Mouse (Mus musculus): ENCODE data around the gene Prox1. TPM values are rescaled to one million over a fixed set of nuclear protein-coding genes. Genes with fewer than 3 reads are reported as not detected.

The Prox1 gene
- total RNA-seq, 1 experiment from 2014 or later = 34.5 TPM

DNA sequence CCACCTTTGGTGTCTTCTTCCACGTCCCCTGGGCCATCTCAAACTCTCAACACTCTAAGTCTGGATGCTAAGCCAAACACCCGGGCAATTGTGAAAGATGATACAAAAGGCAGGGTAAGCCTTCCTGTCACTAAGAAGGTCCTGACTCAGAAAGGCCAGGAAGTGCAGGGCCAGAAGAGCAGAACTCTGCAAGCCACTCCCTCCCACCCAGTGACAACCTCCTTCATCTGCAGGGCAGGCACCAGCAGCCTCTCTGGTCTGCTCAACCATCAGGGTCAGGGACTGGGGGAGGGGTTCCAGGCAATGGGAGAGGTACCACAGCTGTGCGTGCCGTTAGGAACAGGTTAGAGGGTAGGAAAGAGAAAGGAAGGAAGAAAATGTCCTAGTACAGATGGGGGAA is 27.9 kb downstream of the Prox1 start:
- no peak for DNase-seq

DNA sequence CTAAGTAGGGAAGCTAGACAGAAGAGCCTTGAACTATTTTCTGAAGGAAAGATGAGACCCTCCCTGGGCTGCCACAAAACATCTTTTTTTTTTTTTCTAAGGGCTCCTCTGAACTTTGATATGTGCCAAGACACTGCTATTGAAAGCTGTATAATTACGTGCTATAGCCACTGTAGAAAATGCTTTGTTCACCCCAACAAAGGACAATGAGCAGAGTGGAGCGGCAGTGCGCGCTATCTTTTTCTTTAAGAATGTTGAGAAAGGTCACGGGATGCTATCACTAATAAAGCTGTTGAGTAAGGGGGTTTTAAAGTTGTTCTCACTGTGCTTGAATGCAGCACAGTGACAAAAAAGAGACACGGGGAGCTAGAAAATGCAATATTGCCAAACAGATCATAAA is 30.0 kb downstream of the Prox1 start:
- no peak for DNase-seq

DNA sequence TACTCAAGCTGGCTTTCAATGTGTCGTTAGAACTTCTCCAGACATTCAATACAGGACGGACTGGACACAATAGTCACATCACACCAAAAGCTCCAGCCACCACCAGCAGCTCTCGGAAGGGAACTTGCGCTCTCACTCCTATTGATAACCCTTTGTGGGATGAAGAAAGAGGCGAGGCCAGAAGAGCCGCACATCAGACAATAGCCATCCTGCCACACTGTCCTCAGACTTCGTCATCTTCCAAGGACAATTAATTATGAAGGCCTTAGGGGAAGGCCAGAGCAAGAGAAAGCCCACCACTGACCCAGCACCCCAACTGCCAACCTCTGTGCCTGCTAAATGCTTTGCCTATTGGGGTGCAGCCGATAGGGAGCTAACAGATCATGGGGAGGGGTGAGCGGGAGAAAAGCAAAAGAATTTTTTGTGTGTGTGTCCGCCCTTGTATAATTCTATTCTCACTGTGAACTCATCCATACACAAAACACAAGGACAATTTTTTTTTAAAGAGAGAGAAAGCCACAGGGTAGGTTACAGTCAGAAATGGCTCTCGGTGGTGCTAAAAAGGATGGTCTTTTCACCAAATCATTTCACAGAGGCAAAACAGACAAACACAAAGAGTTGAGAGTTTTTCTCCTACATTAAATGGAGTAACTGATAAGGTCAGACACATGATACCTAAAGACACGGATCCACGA is 30.7 kb downstream of the Prox1 start:
- no peak for DNase-seq

DNA sequence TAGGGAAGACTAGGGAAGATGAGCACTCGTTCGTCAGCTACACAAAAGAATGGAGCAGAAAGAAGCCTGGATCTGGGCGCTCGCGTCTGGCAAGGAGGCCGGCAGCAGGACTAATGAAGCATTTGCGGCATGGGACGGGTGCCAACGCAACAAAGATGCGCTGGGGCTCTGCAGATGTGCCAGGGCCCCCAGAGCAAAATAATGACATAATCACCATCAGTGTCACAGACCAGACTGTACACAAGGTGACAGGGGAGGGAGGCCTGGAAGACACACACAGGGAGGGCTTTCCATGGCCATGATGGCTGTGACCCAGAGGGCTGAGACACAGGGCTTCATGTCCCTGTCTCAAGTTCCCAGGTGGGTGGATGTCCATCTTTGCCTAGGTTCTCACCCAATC is 32.6 kb downstream of the Prox1 start:
- peak; percentile 30 for DNase-seq

DNA sequence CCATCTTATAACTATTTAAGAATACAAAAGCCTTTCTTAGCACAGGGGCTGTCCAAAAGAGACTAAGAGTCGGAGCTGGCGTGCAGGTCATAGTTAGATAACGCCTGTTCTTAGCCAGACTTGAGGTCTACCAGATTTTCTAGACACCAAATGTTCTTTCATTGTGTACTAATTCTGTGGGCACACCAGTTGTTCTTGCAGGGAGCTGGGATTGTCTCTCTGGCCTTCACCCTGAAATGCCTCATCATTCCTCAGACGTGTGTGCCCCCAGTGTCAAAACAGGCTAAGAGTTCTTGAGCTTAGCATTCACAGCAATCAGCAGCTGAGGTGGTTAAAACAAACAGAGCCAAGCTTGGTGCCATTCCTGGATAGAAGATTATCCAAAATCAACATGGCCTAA is 37.6 kb downstream of the Prox1 start:
- DNase-seq = no peak

DNA sequence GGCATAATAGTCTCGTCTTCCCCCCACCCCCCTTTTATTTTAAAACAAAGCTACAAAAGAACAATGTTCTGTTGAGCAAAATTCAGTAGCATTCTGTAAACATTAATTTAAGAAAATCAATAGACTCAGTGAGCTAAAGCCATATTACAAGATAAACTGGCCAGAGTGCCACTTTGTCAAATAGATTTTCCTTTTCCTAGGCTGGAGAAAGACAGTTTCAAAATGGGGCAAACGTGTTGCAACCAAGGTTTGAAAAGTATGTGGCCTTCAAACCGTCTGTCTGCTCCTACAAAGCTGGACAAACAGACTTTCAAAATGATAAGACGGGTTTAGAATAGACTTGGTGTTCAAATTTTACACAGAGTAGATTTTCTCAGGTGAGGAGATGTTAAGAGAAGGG is 39.6 kb downstream of the Prox1 start:
- no peak for DNase-seq

DNA sequence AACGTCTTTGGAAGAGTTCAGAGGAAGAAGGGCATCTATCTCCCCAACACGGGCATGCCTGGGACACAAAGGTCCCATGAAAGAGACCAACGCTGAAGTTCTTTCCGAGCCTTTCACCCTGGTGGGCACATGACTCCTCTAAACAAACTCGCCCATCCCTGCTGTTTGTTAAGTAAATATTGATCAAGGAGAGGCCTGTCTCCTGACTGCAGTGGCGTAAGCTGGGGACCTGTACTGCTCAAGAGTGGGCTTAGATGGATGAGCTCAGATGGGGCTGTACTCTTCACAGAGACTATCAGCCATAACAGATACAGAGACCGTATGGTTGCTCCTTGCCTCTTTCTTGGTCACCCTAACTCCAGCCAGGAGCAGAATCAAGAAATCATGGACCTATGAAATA is 41.0 kb downstream of the Prox1 start:
- no peak for DNase-seq

DNA sequence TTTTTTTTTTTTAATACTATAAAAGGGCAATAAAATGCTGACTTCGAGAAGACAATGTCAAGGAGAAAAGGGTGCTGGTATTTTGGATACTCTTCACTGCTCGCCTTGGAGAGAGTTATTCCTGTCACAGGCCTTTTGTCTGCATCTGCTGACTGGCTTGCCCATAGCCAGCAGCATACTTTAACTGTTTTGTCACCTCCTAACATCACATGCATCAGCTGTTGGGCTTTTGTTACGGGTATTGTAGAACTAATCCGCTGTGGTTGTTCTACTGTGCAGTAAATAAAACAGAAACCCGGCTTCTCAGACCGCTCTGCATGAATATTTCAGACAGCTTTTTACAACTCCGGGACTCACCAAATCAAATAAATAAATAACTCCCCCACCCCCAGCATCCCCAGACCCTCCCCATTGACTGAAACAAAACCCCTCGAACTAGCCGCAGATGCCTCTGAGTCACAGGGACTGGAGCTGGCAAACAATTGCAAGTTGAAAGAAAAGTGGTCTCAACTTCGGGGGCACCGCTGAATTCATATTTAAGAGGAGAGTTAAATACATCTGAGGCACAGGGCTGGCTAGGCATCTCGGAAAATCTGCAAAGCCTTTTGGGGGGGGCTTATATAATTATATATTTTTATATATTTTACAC is 41.7 kb downstream of the Prox1 start:
- no peak for DNase-seq

DNA sequence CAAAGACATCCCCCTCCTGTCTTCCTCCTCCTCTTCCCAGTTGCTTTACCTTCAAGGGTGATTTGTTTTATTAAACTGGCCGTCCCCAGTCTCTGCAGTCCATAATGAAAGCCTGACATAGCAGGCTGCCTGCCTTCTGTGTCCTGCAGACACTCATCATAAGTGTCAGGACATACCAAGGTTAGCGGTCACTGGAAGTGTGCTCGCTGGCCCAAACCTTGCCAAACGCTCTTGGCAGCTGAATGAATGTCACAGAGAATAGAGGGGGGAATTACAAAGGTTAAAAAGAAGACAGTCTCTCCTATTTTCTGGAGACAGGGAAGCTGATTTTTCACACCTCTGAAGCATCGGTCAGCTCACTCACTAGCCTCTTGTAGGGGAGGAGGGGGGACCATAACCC is 42.6 kb downstream of the Prox1 start:
- DNase-seq = peak; percentile 84

DNA sequence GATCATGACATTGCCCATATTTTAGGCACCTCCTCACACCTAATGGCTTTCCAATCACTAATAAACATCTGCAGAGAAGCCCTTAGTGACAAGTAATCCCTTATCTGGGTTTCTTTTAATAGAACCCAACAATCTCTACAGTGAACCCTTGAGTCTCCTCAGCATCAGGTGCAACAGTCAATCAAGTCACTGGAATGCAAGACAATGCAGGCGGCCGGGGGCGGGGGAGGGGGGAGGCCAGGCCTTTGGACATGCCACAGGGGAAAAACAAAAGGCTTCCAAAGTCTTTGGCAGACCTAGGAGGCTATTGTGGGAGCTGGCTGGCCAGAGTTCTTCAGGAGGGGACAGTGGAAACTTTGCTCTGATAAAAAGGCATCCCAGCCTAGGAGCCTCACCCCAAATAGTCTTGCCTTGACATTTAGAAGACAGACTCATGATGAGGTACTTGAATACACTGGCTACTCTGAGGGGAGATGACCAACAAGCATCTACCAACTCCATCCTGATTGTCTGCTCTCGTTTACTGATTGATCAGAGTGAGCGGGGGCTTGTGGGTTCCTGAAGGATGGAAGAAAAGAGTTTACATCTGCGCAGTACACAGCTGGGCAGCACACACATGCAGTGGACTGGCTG is 43.2 kb downstream of the Prox1 start:
- peak; percentile 47 for DNase-seq

DNA sequence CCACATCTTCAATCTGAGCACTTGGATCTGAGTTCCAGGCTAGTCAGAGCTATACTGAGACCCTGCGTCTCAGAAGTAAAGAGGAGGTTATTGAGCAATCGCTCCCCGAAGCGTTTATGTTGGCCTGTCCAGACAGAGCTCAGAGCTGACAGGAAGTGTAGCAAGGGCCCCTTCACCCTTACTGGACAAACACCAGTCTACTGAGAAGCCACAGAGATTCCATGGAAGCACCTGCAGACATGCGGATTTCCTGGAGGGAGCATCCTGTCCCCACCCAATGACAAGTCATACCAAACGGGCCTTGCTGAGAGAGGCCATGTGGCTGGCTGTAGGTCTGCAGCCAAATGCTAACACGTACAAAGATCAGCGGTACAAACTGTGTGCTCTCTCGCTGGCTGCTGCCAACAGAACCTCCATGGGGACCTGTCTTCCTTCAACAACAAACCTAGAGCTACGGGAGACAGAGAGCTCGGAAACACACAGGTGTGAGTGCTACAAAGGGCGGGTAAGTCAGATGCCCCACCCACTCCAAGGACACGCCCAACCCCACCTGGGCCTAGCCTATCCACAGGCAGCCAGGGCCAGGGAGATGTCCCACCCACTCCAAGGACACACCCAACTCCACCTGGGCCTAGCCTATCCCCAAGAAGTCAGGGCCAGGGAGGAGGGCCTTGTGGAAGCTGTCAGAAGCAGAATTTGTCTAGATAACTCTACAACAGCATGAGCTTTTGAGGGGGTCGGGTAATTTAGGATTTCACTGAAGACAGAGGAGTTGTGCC is 45.4 kb downstream of the Prox1 start:
- DNase-seq = no peak

DNA sequence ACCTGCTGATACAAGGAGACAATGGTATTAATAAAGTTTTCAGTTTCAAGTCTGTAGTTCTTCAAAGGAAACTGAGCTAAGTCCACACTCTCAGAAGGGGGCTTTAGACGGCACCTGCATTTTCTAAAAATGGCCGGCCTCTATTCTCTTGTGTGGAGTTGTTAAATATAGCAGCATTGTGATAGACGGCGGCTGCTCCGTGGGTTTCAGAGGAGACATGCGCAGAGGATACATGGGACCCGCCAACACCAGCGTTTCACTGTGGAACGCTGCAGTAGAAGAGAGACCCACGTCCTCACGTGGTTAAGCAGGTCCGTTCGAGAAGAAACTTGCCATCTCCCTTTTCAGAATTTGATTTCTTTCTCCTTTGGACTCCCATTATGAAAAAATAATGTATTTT is 47.1 kb downstream of the Prox1 start:
- DNase-seq = no peak

DNA sequence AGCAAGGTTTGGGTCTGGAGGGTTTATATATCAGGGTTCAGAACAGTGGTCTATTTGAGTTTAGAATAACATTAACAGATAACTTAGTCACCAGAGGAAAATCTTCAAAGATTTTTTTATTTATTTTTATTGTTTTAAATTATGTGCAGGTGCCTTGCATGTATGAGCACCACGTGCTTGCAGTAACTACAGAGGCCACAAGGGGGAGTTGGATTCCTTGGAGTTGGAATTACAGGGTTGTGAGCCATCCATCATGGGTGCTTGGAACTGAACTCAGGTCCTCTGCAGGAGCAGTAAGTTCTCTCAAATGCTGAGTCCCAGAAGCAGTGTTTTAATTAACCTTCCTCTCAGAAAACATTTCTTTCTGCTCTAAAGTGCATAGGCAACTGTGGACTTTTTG is 54.5 kb downstream of the Prox1 start:
- DNase-seq = no peak

DNA sequence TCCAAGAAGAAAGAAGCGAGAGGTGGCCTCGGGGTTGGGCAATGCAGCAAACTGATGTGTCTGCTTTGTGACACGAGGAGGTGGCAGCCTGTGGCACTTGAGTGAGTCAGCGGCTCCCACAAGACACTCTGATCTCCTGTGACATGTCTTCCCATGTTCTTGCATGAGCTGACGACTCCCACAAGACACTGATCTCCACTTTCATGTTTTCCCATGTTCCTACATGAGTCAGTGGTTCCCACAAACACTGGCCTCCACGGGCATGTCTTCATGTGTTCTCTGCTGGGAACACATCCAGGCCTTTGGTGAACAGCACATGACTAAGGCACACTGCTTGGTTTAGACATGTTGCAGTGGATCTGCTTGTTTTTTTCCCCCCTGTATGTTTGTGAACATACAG is 58.8 kb downstream of the Prox1 start:
- no peak for DNase-seq

DNA sequence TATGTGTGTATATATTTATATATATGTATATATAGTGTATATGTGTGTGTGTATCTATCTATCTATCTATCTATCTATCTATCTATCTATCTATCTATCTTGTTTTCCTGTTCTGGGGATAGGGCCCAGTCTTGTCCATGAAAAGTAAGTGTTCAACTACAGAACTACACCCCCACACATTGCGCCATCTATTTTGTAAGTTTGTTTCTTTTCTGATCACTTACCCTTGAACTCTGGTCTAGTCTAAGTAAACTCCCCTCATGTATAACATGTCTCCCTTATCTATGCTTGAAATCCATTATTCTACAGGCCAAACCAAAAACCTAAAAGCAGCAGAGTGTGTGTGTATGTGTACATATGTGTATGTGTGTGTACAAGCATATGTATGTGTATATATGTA is 62.9 kb downstream of the Prox1 start:
- DNase-seq = no peak

DNA sequence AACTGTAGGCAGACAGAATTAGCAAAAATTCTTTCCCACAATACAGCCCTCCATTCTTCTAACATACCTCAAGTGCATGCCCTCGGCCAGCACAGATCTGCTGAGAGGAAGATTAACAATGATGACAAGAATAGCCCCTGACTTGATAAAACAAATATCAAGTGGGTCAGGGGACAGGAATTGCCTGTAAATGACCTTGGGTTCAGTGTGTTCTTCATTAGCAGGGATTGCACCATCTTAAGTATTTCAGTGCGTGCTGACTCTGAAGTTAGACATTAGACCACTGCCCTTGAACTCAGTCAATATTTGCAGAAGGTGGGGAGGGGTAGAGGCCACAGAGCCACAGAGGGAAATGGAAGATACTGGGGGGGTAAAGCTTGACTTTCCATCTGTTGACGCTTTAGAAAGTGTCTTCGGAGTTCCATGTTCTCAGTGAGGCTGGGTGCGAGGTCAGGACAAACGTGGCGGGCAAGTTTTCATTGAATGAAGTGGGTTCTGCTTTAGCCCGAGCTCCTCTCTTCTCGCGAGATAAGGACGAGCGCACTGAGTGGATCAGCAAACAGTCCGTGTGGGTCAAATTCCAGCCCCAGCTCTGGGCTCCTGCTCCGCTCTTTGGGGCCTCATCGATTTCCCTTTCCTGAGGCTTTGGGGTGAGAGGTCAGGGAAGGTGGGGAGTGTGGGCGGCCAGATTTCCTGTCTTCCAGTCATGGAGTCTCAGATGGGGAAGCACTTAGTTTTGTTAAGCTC is 63.7 kb downstream of the Prox1 start:
- DNase-seq = no peak

DNA sequence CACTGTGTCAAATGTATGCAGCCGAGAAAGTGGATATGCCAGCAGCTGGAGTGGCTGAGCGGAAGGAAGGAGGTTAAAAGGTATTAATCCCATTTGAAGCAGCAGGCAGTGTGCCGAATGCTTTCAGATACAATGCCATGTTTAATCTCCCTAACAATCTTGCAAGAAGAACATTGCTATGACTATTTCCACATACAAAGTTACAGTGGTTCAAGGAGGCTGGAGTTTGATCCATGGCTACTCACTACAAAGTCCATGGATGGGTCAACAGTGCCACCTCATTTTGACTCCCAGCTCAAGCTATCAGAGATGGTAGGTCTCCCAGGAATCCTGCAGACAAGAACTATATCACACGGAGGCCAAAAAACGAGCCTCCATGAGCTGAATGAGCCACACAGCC is 64.5 kb downstream of the Prox1 start:
- no peak for DNase-seq

DNA sequence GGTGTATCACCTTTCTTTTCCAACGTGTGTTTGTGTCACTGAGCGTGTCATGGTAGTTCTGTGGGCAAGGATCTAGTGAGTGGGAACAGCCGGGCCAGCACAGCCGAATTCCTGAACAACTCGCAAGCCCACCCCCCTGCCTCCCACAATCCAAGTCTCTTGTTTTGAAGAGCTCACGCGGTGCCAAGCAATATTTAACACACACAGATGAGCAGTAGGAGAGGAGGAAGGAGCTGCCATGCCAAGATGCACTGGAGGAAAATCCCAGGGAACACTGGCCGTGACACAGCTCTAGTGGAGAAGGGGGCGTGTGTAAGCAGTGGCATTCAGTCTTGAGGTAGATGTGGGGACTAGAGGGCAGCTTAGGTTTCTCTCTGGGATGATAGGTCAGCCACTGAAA is 77.2 kb downstream of the Prox1 start:
- DNase-seq = no peak

DNA sequence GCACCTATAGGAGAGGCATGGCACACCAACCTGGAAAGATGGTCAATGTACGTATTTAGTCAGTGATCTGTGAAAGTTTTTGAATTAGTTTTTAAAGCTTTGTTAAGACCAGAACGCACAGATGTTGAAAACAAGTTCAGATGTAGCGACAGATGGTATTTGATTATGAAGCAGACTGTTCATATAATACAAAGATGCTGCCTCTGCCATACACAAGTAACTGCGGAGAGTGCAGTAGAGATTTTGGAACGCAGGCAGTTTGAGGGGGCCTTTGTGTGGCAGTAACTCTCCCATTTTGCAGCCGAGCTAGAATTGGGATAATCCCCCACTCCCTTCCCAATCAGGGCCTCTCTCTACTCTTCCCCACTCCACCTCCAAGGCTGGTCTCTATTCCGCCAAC is 78.4 kb downstream of the Prox1 start:
- no peak for DNase-seq

DNA sequence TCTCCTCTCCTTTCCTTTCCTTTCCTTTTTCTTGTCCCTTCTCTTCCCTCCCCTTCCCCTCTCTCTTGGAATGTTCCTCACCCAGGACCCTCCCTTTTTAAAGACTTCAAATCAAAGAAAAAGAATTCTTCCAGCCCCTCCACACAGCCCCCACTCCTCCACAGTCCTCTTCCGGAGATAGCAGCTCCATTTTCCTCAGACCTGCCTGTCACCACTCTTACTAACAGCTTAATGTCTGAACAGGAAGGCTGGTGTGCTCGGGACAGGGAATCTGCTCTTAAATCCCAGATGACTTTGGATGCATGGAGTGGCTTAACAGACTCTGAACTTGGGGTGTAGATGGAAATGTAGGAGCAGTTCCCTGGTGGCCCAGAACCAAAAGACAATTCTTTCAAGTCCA is 81.6 kb downstream of the Prox1 start:
- no peak for DNase-seq

DNA sequence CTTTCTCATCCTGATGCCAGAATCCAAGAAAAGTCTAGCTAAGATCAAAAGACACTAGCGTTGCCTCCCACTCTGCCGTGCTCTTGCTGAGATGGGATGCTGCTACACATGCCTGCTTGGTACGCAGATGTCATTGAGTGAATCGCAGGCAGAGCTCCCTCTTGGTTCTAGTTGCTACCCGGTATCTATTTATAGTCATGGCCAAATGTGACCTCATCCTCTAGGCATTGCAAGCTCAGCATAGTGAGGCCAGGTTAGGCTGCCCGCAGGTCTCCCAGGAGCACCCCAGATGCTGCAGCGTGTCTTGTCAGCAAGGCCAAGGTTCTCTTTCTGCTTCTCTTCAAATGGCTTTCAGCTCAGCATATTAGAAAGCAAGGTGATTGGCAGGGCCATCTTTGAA is 84.8 kb downstream of the Prox1 start:
- DNase-seq = peak; percentile 15

DNA sequence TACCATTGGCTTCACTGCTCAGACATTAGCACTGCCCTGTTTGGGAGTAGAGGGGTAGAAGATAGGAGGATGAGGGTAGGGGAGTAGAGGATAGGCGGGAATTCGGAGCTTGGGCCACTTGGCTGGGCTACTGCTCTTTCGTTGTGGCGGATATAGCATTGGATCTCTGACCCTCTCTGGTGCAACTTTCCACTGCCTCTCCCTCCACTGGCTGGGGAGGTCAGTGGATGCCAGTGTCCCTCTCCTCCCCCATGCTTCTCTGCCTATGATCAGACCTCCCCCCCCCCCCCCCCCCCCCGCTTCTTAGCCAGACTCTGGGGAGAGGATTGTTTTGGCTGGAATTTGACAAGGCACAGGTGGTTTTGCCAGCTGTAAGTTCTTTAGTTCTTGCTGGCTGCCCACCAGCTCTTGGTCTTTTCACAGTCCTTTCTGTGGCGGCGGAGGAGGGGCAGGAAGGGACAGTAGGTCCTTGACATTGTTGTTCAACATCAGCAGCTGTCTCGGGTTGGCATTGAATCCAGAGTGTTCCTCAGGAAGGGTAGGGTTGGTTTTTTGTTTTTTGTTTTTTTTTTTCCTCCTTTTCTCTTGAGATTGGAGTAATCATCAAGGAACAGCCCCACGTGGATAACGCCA is 90.8 kb downstream of the Prox1 start:
- peak; percentile 31 for DNase-seq

Measured in adrenal gland, postnatal 14 days (tissue).